Mouse (Mus musculus): ENCODE results near the gene Mark3. TPM values are rescaled to one million over a fixed set of nuclear protein-coding genes. Genes with fewer than 3 reads are reported as not detected.

The Mark3 gene
- polyA plus RNA-seq, 1 experiment from 2014 or later = 20.7 TPM

DNA sequence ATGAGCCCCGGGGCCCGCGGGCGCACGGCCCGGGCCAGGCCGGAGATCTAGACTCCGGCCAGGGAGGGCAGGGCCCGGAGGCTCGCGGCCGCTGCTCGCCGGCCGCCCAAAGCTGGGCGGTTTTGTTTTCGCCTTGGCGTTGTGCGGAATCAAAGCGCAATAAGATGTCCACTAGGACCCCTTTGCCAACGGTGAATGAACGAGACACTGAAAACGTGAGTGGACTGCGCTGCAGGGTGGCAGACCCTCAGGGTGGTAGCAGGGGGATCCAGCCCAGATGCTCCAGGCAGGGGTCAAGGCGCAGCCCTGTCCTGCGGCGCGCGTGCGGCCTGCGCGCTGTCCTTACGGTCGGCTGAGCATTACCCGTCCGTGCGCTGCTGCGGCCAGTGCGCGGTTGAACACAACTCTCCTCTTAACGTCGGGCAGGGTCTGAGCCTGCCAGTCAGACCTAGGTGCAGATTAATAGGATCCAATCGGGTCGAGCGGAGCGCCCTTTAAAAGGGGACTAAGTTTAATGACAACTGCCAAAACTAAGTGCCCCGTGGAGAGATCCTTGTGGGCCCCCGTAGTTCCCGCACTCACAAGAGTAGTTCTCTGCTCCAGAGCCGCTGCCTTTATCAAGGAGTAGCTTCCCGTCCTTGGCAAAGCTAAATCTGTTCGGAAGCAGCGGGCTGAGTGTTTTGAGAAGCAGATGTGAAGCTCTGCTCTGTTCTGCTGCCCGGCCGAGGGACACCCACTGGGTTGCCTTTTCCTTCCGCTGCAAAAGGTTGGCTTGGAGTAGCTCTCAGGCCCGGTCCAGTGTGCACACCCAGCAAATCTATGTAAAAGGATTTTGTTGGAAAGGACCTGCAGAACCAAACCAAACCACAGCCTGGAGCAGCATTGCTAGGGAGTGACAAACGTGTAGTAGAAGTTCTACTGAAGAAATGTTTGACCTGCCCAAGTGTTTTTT is 840 bp downstream of the Mark3 start:
- 0 out of 2 replicates have a peak overlapping the region, but pooled peaks have one; percentile 13 for H3K27ac ChIP-seq

DNA sequence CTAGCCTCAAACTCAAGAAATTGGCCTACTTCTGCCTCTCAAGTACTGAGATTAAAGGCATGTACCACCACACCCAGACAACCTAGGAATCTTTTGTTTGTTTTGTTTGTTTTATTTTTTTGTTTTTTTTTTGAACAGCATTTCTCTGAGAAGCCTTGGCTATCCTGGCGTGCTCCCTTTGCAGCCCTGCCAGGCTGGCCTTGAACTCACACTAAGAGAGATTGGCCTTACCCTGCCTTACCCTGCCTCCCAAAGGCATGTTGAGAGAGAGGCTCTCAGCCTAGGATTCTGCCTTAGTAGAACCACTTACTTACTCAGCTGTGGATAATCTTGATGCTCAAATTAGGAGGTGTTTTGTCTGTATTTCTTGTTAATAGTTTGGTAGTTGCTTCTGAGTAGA is 8.7 kb downstream of the Mark3 start:
- Histone ChIP-seq H3K79me2 (ENCODE audit: inconsistent target) (peaks cover 100% of the 10 kb centered on the region), H3K36me3 (ENCODE audit: inconsistent target) (no peaks in the 10 kb centered on the region), H3K27ac (no peak overlapping the region), H3K4me3 (ENCODE audit: inconsistent target) (no peak overlapping the region)
- WGBS (ENCODE audit: missing documents) = 80% methylated on average over 1 of the region's 1 CpGs

More for the DNA sequence above, 840 bp downstream of the Mark3 start:
- Histone ChIP-seq H3K4me3 (ENCODE audit: inconsistent target) (peak overlapping the region; percentile 62), H3K36me3 (ENCODE audit: inconsistent target) (no peaks in the 10 kb centered on the region), H3K79me2 (ENCODE audit: inconsistent target) (peaks cover 54% of the 10 kb centered on the region)
- WGBS (ENCODE audit: missing documents) = under 1% methylated on average over 43 of the region's 58 CpGs

DNA sequence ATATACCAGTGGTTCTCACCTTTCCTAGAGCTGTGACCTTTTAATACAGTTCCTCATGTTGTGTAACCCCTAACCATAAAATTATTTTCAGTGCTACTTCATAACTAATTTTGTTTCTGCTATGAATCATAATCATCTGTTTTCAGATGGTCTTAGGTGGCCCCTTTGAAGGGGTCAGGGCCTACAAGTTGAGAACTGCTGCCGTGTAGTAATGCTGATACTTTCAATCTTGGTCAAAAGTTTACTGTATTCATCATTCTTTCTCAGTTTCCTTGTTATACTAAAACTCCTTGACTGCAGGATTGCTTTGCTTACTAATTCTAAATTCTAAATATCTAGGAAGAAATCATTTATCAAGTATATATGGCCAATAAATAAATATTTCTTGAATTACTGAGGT is 10.1 kb downstream of the Mark3 start:
- Histone ChIP-seq H3K4me3 (ENCODE audit: inconsistent target) (no peak overlapping the region), H3K79me2 (ENCODE audit: inconsistent target) (peaks cover 100% of the 10 kb centered on the region), H3K36me3 (ENCODE audit: inconsistent target) (no peaks in the 10 kb centered on the region), H3K27ac (no peak overlapping the region)
- WGBS (ENCODE audit: missing documents) = 80% methylated on average over 1 of the region's 1 CpGs

DNA sequence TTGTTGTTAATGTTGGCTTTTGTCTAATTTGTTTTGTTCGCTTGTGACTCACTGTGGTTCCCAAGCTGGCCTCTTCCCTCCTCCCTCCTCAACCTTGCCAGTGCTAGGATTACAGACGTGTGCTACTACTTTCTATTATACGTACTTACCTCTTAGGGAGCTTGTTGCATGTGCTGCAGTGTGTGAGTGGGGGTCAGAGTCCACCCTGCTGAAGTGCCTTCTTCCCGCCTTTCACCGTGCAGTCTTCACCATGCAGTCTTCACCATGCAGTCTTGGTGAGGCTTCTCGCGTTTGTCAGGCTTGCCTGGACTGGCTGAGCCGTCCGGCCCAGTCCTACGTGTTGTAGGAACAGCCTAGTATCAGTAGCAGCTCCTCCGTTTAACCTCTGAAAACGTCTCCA is 12.9 kb downstream of the Mark3 start:
- Histone ChIP-seq H3K4me3 (ENCODE audit: inconsistent target) (no peak overlapping the region), H3K79me2 (ENCODE audit: inconsistent target) (peaks cover 97% of the 10 kb centered on the region), H3K36me3 (ENCODE audit: inconsistent target) (no peaks in the 10 kb centered on the region), H3K27ac (no peak overlapping the region)
- WGBS (ENCODE audit: missing documents) = 84% methylated on average over 10 of the region's 12 CpGs

DNA sequence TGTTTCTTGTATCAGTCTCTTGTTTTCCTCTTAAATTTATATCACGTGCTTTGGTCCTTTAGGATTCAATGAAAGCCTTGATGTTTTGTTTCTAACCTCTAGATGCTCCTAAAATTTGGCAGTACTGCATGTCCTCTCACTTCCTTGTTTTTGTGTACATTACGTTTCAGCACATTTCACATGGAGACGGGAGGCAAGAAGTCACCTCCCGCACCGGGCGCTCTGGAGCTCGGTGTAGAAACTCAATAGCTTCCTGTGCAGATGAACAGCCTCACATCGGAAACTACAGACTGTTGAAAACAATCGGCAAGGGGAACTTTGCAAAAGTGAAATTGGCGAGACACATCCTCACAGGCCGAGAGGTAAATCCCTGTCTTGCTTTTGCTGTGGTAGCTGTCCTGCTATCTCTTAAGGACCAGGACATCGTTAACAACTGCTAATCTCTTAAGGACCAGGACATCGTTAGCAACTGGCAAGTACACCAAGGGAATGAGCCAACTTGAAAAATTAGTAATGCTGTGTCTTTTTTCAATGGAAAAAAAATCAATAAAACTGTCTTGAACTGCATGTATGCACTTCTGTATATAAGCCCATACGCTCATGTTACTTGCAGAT is 18.2 kb downstream of the Mark3 start:
- Histone ChIP-seq H3K79me2 (ENCODE audit: inconsistent target) (peaks cover 60% of the 10 kb centered on the region), H3K36me3 (ENCODE audit: inconsistent target) (peaks cover 17% of the 10 kb centered on the region; the same call in 1 of the 2 replicates), H3K27ac (no peak overlapping the region), H3K4me3 (ENCODE audit: inconsistent target) (no peak overlapping the region)
- 13% methylated on average over 14 of the region's 14 CpGs for WGBS (ENCODE audit: missing documents)

DNA sequence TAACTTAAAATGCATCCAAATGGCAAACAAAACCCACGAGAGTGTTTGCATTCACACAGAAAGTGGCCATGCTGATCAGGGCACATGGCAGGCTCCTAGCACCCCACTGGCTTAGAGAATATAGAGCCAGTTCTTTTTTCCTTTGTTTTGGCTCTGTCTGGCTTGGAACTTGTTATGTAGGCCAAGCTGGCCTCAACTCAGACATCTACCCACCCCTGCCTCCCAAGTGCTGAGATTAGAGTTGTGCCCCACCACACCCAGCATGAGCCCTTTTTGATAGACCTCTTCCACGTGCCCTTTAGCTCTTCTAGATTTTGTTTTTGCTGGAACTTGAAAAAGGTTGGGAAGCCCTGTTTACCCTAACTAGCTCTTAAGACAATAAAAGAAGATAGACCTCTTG is 19.5 kb downstream of the Mark3 start:
- WGBS (ENCODE audit: missing documents) = 83% methylated on average over 2 of the region's 2 CpGs
- Histone ChIP-seq H3K36me3 (ENCODE audit: inconsistent target) (peaks cover 27% of the 10 kb centered on the region; the same call in 1 of the 2 replicates), H3K4me3 (ENCODE audit: inconsistent target) (no peak overlapping the region), H3K79me2 (ENCODE audit: inconsistent target) (peaks cover 47% of the 10 kb centered on the region), H3K27ac (no peak overlapping the region)

DNA sequence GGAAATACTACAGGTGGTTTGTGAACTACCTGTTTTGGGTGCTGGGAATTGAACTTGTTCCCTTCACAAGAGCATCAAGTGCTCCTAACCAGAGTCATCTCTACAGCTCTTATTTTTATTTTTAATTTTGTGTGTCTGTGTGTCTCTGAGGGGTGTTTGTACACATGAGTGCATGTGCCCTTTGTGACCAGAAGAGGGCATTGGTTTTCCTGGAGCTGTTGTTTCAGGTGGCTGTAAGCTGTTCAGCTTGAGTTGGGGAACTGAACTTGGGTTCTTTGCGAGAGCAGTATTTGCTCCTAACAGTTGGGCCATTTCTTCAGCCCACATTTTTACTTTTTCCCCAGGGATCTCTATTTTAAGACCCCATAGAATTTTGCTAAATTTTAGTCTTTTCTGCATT is 23.0 kb downstream of the Mark3 start:
- 93% methylated on average over 1 of the region's 1 CpGs for WGBS (ENCODE audit: missing documents)
- H3K27ac ChIP-seq = no peak overlapping the region
- no peak overlapping the region for H3K4me3 ChIP-seq (ENCODE audit: inconsistent target)

DNA sequence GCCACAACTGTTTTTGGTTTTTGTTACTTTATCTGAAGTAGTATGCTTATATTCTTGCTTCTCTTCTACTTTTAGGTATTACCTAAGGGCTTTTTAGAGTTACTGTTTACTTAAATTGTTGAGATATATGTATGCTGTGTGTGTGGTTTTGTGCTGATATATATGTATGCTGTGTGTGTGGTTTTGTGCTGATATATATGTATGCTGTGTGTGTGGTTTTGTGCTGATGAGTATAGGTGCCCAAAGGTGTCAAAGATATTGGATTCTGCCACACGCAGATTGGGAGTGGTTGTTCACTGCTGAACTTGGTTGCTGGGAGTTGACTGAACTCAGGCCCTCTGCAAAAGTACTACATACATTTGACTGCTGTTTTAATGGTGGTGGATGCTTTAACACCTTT is 24.6 kb downstream of the Mark3 start:
- peaks cover 28% of the 10 kb centered on the region; the same call in 1 of the 2 replicates for H3K36me3 ChIP-seq (ENCODE audit: inconsistent target)
- peaks cover 12% of the 10 kb centered on the region; the same call in 1 of the 2 replicates for H3K79me2 ChIP-seq (ENCODE audit: inconsistent target)
- no peak overlapping the region for H3K4me3 ChIP-seq (ENCODE audit: inconsistent target)
- H3K27ac ChIP-seq = no peak overlapping the region
- 100% methylated on average over 1 of the region's 1 CpGs for whole genome bisulfite sequencing (ENCODE audit: missing documents)

More for the DNA sequence above, 23.0 kb downstream of the Mark3 start:
- Histone ChIP-seq H3K36me3 (ENCODE audit: inconsistent target) (peaks cover 28% of the 10 kb centered on the region; the same call in 1 of the 2 replicates), H3K79me2 (ENCODE audit: inconsistent target) (peaks cover 16% of the 10 kb centered on the region; the same call in 1 of the 2 replicates)

DNA sequence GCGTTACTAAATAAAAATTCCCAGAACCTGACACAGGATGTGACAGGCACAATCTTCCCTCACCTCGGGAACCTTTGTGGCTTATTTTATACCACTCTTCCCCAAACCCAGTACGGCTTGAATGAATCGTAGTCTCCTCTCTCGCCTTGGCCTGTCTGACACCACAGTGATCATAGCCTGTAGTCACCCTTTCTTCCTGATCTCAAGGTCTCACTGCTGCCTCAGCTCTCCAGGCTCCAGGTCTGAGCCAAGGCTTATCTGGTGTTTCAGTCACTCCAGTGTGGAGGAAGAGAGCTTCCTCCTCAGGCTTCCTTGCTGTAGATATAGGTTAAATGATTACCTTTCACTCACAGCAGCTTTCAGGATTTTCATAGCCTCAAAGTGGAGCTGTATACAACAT is 25.3 kb downstream of the Mark3 start:
- H3K36me3 ChIP-seq (ENCODE audit: inconsistent target) = peaks cover 28% of the 10 kb centered on the region; the same call in 1 of the 2 replicates
- H3K4me3 ChIP-seq (ENCODE audit: inconsistent target) = no peak overlapping the region
- peaks cover 9% of the 10 kb centered on the region; the same call in 1 of the 2 replicates for H3K79me2 ChIP-seq (ENCODE audit: inconsistent target)
- 42% methylated on average over 5 of the region's 5 CpGs for WGBS (ENCODE audit: missing documents)
- H3K27ac ChIP-seq = no peak overlapping the region

DNA sequence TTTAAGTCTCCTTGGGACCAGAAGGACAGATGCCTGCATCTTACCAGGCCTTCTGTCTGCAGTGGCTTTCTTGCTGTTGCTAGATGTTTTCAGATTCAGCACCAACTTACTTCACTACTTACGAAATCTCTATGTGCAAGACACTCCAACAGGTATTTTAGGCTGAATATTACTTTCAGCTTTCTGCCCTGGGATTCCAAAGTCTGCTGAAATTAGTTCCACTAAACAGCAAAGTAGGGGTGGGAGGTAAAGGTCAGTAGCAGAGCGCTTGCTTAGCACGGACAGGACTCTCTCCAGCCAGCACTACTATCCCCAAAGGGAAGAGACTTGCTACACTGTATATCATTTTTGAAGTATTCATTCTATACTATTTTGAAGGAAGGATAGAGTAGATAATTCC is 29.5 kb downstream of the Mark3 start:
- no peak overlapping the region for H3K27ac ChIP-seq
- H3K36me3 ChIP-seq (ENCODE audit: inconsistent target) = peaks cover 13% of the 10 kb centered on the region; the same call in 1 of the 2 replicates
- no peaks in the 10 kb centered on the region; the same call in 1 of the 2 replicates for H3K79me2 ChIP-seq (ENCODE audit: inconsistent target)
- 95% methylated on average over 3 of the region's 3 CpGs for WGBS (ENCODE audit: missing documents)
- no peak overlapping the region for H3K4me3 ChIP-seq (ENCODE audit: inconsistent target)

DNA sequence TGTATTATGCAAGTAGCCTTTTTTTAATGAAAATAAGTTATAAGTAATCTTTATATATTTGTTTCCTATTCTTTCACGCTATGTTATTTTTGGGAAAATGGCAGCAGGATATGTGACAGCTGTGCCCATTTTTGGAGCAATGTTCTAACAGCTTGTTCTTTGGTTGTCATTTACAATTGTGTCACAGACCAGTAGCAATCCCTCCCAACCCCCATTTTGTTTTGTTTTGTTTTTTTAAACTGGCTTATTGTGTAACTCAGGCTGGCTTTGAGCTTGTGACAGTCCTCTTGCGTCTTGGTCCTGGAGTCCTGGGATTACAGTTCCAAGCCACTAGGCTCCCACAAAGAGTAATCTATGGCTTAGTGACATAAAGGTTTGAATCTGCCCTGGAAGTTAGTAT is 31.3 kb downstream of the Mark3 start:
- H3K79me2 ChIP-seq (ENCODE audit: inconsistent target) = no peaks in the 10 kb centered on the region; the same call in 1 of the 2 replicates
- no peak overlapping the region for H3K27ac ChIP-seq
- no peak overlapping the region for H3K4me3 ChIP-seq (ENCODE audit: inconsistent target)
- H3K36me3 ChIP-seq (ENCODE audit: inconsistent target) = peaks cover 13% of the 10 kb centered on the region; the same call in 1 of the 2 replicates
- WGBS (ENCODE audit: missing documents) = 88% methylated on average over 2 of the region's 2 CpGs

DNA sequence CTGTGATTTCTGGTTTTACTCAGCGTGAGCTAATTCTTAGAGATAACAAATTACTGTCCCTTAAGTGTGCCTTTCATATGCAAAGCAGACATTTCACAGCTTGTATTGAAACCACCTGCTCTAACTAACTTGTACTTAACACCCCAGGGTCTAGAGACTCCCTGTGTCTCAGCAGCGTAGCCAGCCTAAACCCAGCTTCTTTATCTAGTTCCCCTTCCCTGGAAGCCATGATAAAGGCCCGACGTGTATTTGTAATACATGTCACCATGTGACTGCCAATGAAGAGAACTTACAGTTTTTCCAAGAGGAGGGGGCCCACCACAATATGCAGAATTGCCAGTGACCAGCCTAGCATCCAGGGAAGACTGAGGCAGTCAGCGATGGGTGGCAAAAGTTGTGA is 33.7 kb downstream of the Mark3 start:
- H3K4me3 ChIP-seq (ENCODE audit: inconsistent target) = no peak overlapping the region
- WGBS (ENCODE audit: missing documents) = 90% methylated on average over 5 of the region's 5 CpGs
- no peak overlapping the region for H3K27ac ChIP-seq
- H3K79me2 ChIP-seq (ENCODE audit: inconsistent target) = no peaks in the 10 kb centered on the region
- H3K36me3 ChIP-seq (ENCODE audit: inconsistent target) = peaks cover 18% of the 10 kb centered on the region; the same call in 1 of the 2 replicates

DNA sequence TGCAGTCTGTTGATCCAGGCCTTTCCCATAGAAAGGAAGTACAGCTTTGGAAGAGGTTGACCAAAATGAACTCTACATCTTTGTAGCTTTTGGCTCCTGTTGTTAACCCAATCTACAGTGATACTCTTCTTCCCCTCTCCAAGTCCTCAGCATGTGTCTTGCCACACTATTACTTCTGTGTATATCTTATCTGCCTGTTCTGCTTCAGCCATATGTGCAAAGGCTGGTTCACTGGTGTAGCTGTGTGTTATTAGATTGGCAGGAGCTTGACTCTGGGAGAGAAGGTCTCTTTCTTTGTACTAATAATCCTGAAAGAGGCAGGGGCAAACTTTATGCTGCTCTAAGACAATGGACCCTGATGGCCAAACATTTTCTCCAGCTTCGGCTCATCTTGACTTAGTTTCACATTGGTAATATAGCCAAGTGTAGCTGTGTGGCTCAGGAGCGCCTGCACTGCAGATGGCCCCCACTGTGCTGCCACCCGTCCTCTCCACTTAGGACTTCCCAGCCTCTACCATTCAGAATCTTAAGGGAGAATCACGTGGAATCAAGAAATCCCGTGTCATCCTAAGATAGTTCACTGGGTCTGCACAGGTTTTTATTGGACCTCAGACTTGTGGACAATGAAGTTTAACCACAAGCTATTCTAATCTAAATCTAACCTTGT is 40.3 kb downstream of the Mark3 start:
- Histone ChIP-seq H3K36me3 (ENCODE audit: inconsistent target) (peaks cover 23% of the 10 kb centered on the region; the same call in 1 of the 2 replicates), H3K4me3 (ENCODE audit: inconsistent target) (no peak overlapping the region), H3K27ac (no peak overlapping the region), H3K79me2 (ENCODE audit: inconsistent target) (no peaks in the 10 kb centered on the region)
- 94% methylated on average over 5 of the region's 5 CpGs for WGBS (ENCODE audit: missing documents)

DNA sequence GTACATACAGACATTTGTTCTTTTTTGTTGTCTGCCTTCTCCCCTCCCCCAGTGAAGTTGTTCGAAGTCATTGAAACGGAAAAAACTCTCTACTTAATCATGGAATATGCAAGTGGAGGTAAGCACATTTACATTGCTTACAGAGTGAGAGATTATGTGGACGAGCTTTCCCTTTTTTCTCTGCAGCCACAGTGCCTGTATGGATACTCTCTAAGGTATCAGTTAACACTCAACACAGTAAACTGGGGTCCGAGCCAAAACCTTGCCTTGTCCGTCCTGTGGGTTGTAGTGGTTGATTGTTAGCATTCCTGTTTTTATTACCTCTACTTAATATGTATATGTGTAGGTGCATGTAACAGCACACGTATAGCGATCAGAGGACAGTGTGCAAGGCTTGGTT is 43.9 kb downstream of the Mark3 start:
- Histone ChIP-seq H3K79me2 (ENCODE audit: inconsistent target) (no peaks in the 10 kb centered on the region), H3K27ac (no peak overlapping the region), H3K36me3 (ENCODE audit: inconsistent target) (peaks cover 36% of the 10 kb centered on the region), H3K4me3 (ENCODE audit: inconsistent target) (no peak overlapping the region)
- 93% methylated on average over 7 of the region's 7 CpGs for WGBS (ENCODE audit: missing documents)
